Mouse (Mus musculus) adrenal gland, adult 10 weeks (tissue): Measurements from ENCODE around the gene Asb6. TPM values are rescaled to one million over a fixed set of nuclear protein-coding genes. Genes with fewer than 3 reads are reported as not detected.

Source experiments
- polyA plus RNA-seq: library from polyadenylated mRNA; stranded (reverse); fragments of 350-450 nt; fragmentation: Illumina TruSeq; extraction: RNeasy Lipid Tissue Mini Kit (QIAGEN cat#74804); gene quantifications from one replicate; pipeline ENCODE4 v1.2.3, GENCODE M21; 2014; ENCODE audit warnings: low read depth, low replicate concordance

Gene Asb6
- polyA plus RNA-seq: 0.29 TPM

GRCm38 (mm10) chr2:30830283-30830795 is at the start of gene Asb6:
TSS of gene Asb6 (minus strand) at chr2:30830333.

GRCm38 (mm10) chr2:30834373-30835022 is 4.4 kb upstream of the Asb6 start, which contains the start of gene Prrx2:
TSS of gene Prrx2 (plus strand) at chr2:30834972.

GRCm38 (mm10) chr2:30807648-30808295 is 22.4 kb downstream of the Asb6 start, which contains the start of gene Ntmt1:
TSS of gene Ntmt1 (plus strand) at chr2:30807826.

GRCm38 (mm10) chr2:30803604-30804003 is 26.5 kb downstream of the Asb6 start, which contains the start of gene 1700001O22Rik:
TSS of gene 1700001O22Rik (minus strand) at chr2:30803661.

Other genes with a start within 250 kb of the Asb6 start
- gene Cstad, start 235.3 kb downstream of the Asb6 start, polyA plus RNA-seq: 0.82 TPM
- not detected for gene 1700001O22Rik, start 26.7 kb downstream of the Asb6 start, polyA plus RNA-seq
- gene Ntmt1, start 22.5 kb downstream of the Asb6 start, polyA plus RNA-seq: not detected
- not detected for gene Prrx2, start 4.6 kb upstream of the Asb6 start, polyA plus RNA-seq
- gene Ptges, start 99.5 kb upstream of the Asb6 start, polyA plus RNA-seq: 6.1 TPM
- gene Tor1b, start 122.6 kb upstream of the Asb6 start, polyA plus RNA-seq: 32.7 TPM
- 5.8 TPM for gene Tor1a, start 137.6 kb upstream of the Asb6 start, polyA plus RNA-seq
- 19.6 TPM for gene BC005624, start 151.9 kb upstream of the Asb6 start, polyA plus RNA-seq
- gene Usp20, start 151.9 kb upstream of the Asb6 start, polyA plus RNA-seq: 0.76 TPM